Mouse (Mus musculus) lung, postnatal 0 days (tissue): ENCODE measurements around the gene Incenp. TPM values are rescaled to one million over a fixed set of nuclear protein-coding genes. Genes with fewer than 3 reads are reported as not detected.
A peak's percentile ranks its signal among the peaks of the same experiment; 100 is the strongest.
"Not testable (repeated sequence)": the region's sequence is repeated elsewhere in the genome, so short reads cannot be mapped to it uniquely, and the experiment has no call there.

Source experiments
- ATAC-seq: fragments of 200-750 bp; cut with Nextera tagmentation; 2 replicates; pipeline ENCODE4 v1.8.0; 2017; ENCODE audit warnings: moderate library complexity
- DNase-seq: peaks from one replicate; pipeline ENCODE4 v3.0.0-alpha.2; 2016; ENCODE audit warnings: low spot score
- H3K27ac ChIP-seq: fragments of 300-500 bp; sonication (generic); 2 replicates; pipeline ENCODE4 v1.5.1; 2014; ENCODE audit warnings: antibody characterized with exemption, mild to moderate bottlenecking, low read length, mixed read lengths
- H3K27me3 ChIP-seq: fragments of 300-500 bp; sonication (generic); replicated peaks from 2 replicates; pipeline ENCODE4 v1.6.1; 2014; ENCODE audit warnings: low read length, mixed read lengths; ENCODE audit not compliant: insufficient read depth
- H3K36me3 ChIP-seq: fragments of 300-500 bp; sonication (generic); 2 replicates; pipeline ENCODE4 v1.6.1; 2014; ENCODE audit warnings: low read length, mixed read lengths; ENCODE audit not compliant: insufficient read depth
- H3K4me1 ChIP-seq: fragments of 300-500 bp; sonication (generic); 2 replicates; pipeline ENCODE4 v1.6.1; 2014; ENCODE audit warnings: antibody characterized with exemption, low read depth, low read length, mixed read lengths; ENCODE audit not compliant: insufficient read depth
- H3K4me2 ChIP-seq: fragments of 300-500 bp; sonication (generic); replicated peaks from 2 replicates; pipeline ENCODE4 v1.6.1; 2014; ENCODE audit warnings: low read depth, mild to moderate bottlenecking, low read length, moderate library complexity, mixed read lengths
- H3K4me3 ChIP-seq: fragments of 300-500 bp; sonication (generic); 2 replicates; pipeline ENCODE4 v1.5.1; 2014; ENCODE audit warnings: low read depth, low read length
- H3K9ac ChIP-seq: fragments of 300-500 bp; sonication (generic); replicated peaks from 2 replicates; pipeline ENCODE4 v1.6.1; 2014; ENCODE audit warnings: low read depth, mild to moderate bottlenecking
- H3K9me3 ChIP-seq: fragments of 300-500 bp; sonication (generic); 2 replicates; pipeline ENCODE4 v1.6.1; 2016; ENCODE audit warnings: low read length, mixed read lengths
- CTCF ChIP-seq: IDR thresholded peaks from 2 replicates; pipeline ENCODE4 v1.5.1; 2016; ENCODE audit warnings: antibody characterized with exemption, mild to moderate bottlenecking
- EP300 ChIP-seq: IDR thresholded peaks from 2 replicates; pipeline ENCODE4 v1.6.1; 2016; ENCODE audit warnings: antibody characterized with exemption, mild to moderate bottlenecking, control low read depth
- WGBS: fragments of 180-500 bp; shearing (Covaris S2); extraction: QIAGEN DNeasy Blood & Tissue Kit; methylation state at CpG from one replicate; pipeline ENCODE4 v1.1.7; 2014; 5-methylcytosine and 5-hydroxymethylcytosine counted together
- microRNA-seq: library from miRNA; unstranded; fragments of <30 nt; microRNA quantifications from one replicate; pipeline ENCODE4, GENCODE M21; 2016
- polyA plus RNA-seq: library from polyadenylated mRNA; unstranded; fragments of >200 nt; fragmentation: Nextera tagmentation; extraction: Ambion mirVana; gene quantifications from 2 replicates; pipeline ENCODE4 v1.2.1, GENCODE M21; 2015

The Incenp gene
- polyA plus RNA-seq, 1 experiment from 2014 or later: 9.9 TPM

GRCm38 (mm10) chr19:9849368-9850075, 49.8 kb downstream of the Incenp start:
- H3K27me3 ChIP-seq, ATAC-seq, H3K4me2 ChIP-seq, H3K27ac ChIP-seq, H3K9ac ChIP-seq, H3K4me3 ChIP-seq, H3K4me1 ChIP-seq, DNase-seq, H3K36me3 ChIP-seq, H3K9me3 ChIP-seq: not testable (repeated sequence)
- TF ChIP-seq CTCF: peak; percentile 15; the same call in 1 of the 2 replicates
- 42% methylated on average over 3 of the region's 3 CpGs for WGBS

DNA sequence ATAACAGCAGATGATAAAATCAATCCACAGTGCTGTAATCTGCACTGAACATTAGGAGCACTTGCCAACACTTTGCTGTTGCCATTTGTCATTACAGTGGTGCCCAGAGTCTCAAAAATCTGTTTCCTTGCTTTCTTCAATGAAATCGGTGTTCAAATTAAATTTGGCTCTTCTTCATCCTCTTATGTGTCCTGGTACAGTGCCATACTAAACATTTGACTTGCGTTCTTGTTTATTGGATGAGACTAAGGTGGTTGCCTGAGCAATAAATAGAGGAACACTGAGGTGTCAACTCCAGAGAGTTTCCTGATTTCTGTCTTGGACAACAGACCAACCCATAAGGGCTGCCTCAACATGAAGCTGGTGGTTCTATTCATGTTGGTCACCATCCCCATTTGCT, 52.1 kb downstream of the Incenp start, which contains the start of gene Scgb2a2:
Gene Scgb2a2 (plus strand): TSS at position 301 of the 400 bp plus-strand sequence.
- H3K9ac ChIP-seq: no peak within 1 kb of the TSS
- no peak within 1 kb of the TSS for H3K4me2 ChIP-seq
- no peak within 1 kb of the TSS for H3K4me3 ChIP-seq
- no peak within 1 kb of the TSS for H3K27ac ChIP-seq
- no peak for ATAC-seq
- H3K27me3 ChIP-seq: no peaks in the 10 kb centered on the region
- H3K4me1 ChIP-seq: no peaks in the 10 kb centered on the region
- 62% methylated on average over 2 of the region's 2 CpGs for WGBS
- H3K36me3 ChIP-seq: no peaks in the 10 kb centered on the region
- H3K9me3 ChIP-seq: no peaks in the 10 kb centered on the region
- TF ChIP-seq CTCF: no peak
- TF ChIP-seq EP300: no peak
- DNase-seq: no peak

DNA sequence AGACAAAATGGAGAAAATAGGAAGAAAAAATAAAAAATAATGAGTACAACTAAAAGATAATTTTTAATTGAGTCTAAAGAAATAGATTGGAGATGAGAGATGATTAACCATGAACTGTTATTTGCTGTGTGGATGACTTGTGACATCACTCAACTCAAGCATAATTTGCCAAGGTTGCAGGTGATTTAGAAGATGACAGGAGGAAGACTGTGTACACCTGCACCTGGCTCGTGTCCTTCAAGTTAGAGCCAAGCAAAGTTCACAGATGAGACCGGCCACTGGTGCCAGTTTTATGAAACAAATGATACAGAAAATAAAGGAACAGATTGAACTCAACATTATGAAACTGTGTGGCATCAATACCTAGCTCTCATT, 62.0 kb downstream of the Incenp start:
- Histone ChIP-seq H3K9ac (no peak overlapping the region), H3K4me3 (no peak overlapping the region), H3K27me3 (no peaks in the 10 kb centered on the region), H3K4me2 (no peak overlapping the region), H3K4me1 (no peaks in the 10 kb centered on the region), H3K27ac (no peak overlapping the region), H3K36me3 (no peaks in the 10 kb centered on the region), H3K9me3 (no peaks in the 10 kb centered on the region)
- ATAC-seq (no peak), DNase-seq (no peak)
- TF ChIP-seq CTCF (no peak), EP300 (no peak)
- WGBS: 54% methylated on average over 2 of the region's 2 CpGs

DNA sequence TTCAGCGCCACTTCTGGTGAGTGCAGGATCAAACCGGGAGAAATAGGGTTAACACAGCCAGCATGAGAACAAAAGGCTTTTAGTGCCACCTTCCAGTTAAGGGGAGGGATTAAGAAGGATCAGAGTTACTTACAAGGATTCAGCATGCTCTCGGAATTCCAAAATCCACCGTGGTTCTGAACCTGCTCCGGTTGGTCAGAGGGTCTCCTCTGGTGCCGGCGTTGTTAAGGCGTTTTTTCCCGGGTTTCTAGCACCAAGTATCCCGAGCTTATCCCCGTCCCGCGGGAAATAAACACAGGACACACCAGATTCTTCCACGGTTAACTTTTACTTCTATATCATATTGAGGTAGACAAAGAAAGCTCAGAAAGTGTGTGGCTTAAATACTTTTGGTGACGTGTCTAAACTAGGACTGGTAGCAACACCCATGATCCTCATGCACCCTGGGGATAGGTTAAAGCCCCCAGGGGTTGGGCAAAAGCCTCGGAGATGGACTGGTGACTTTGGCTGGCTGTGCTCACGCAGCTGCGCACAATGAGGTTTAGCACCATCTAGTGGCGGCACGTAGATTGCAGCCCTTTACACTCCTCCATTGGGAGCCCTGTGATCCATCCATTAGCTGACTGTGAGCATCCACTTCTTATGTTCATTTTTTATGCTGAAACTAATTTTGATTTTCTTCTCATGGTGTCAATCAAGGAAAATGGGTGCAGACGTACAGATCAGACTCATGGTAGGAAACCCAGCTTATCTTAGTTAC, 62.6 kb downstream of the Incenp start:
- 0 out of 2 replicates have a peak overlapping the region, but pooled peaks have one; percentile 17 for H3K4me3 ChIP-seq
- H3K27ac ChIP-seq, H3K9me3 ChIP-seq, H3K36me3 ChIP-seq, H3K4me1 ChIP-seq, H3K27me3 ChIP-seq, H3K9ac ChIP-seq: not testable (repeated sequence)
- peak; percentile 64 for TF ChIP-seq CTCF
- WGBS: 14% methylated on average over 18 of the region's 21 CpGs
- peak overlapping the region; percentile 27; the same call in 1 of the 2 replicates for H3K4me2 ChIP-seq
- DNase-seq (peak; percentile 18), ATAC-seq (peak; percentile 87)

Small RNAs within 50 kb of the gene (microRNA-seq; reads per million reads assigned to microRNA genes)
- gene Gm22369 (not detected), gene Gm24484 (not detected)

Other genes starting within 250 kb of the Incenp start
- gene Scgb2a2, start 52.0 kb downstream of the Incenp start, polyA plus RNA-seq: not detected in 2 replicates
- 3,752 and 3,783 TPM in 2 replicates for gene Fth1, start 81.0 kb upstream of the Incenp start, polyA plus RNA-seq
- 2.0 and 2.3 TPM in 2 replicates for gene Best1, start 102.1 kb upstream of the Incenp start, polyA plus RNA-seq
- gene Rab3il1, start 102.1 kb upstream of the Incenp start, polyA plus RNA-seq: 23.8 and 25.9 TPM in 2 replicates
- gene Fads3, start 142.0 kb upstream of the Incenp start, polyA plus RNA-seq: 79.6 and 96.1 TPM in 2 replicates
- gene Fads2, start 202.2 kb upstream of the Incenp start, polyA plus RNA-seq: 35.0 and 36.8 TPM in 2 replicates